Mouse (Mus musculus) liver, embryonic 14.5 days (tissue): ENCODE measurements at regions not wholly inside any gene's neighbourhood (a gene's known extent, or its start where the extent isn't known, plus 50 kb on each side); places are given as distances from the start of the nearest gene placed in this dataset.

Experiments used
- CTCF ChIP-seq: IDR thresholded peaks from 2 replicates; pipeline ENCODE4 v1.5.1; 2016; ENCODE audit warnings: antibody characterized with exemption, low read depth, control low read depth
- EP300 ChIP-seq: IDR thresholded peaks from 2 replicates; pipeline ENCODE4 v1.6.1; 2016; ENCODE audit warnings: antibody characterized with exemption, low read depth

DNA sequence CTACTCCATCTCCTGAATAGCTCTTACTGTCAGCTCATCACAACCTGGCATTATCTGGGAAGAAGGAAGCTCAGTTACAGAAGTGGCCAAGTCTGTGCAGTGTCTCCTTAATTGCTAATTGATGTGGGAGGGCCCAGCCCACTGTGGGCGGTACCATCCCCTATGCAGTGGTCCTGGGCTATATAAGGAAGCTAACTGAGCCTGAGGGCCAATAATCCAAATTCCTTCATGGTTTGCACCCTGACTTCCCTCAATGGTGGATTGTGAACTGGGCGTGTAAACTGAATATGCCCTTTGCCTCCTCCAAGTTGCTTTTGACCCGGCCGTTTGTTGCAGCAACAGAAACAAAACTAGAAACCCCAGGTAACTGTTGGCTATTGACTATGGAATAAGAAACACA, 57.8 kb upstream of the Pmfbp1 start:
- TF ChIP-seq EP300 (no peak), CTCF (no peak)
